Comparison of ENCODE assay signal across 8 mouse cellular contexts in genomic region chr11:98202641-98203350, GRCm38 (mm10). TPM values are rescaled to one million over a fixed set of nuclear protein-coding genes. Genes with fewer than 3 reads are reported as not detected.
A peak's percentile ranks its signal among the peaks of the same experiment; 100 is the strongest.
DNase-seq lines count a peak whose midpoint lies in the region; ATAC-seq lines count a peak whose summit lies in the region.

Gene Cdk12 (plus strand): TSS chr11:98203059.

- WGBS in hindbrain, embryonic 15.5 days = under 1% methylated on average over 61 of the region's 63 CpGs

- no peaks in the 10 kb centered on the region for H3K36me3 ChIP-seq in hindbrain, embryonic 15.5 days

- H3K27ac ChIP-seq in hindbrain, embryonic 15.5 days (replicated peaks) = peak within 1 kb of the TSS; percentile 97

- no peaks in the 10 kb centered on the region for H3K27me3 ChIP-seq in hindbrain, embryonic 15.5 days

- peak within 1 kb of the TSS; percentile 99 for H3K9ac ChIP-seq in hindbrain, embryonic 15.5 days

- peak; percentile 96 for DNase-seq in T-cell, adult 2 months (ENCODE audit: low spot score)
- DNase-seq in cerebellum, postnatal 36 days = peak; percentile 96 to 98
- peak; percentile 90 to 96 for DNase-seq in frontal cortex, postnatal 36 days (ENCODE audit: low spot score in 2 of 2)
- DNase-seq in left cerebral cortex, adult 11 months (ENCODE audit: low spot score) = peak; percentile 92
- DNase-seq in lung, postnatal 4 days = peak; percentile 97 to 98
- DNase-seq in retina, postnatal 7 days (ENCODE audit: low read depth, low spot score) = peak; percentile 98
- peak; percentile 85 for DNase-seq in urinary bladder, adult 2 months (ENCODE audit: low spot score)

- no peaks in the 10 kb centered on the region for H3K9me3 ChIP-seq in hindbrain, embryonic 15.5 days

- H3K4me2 ChIP-seq in hindbrain, embryonic 15.5 days = peak within 1 kb of the TSS; percentile 80

- ATAC-seq in hindbrain, embryonic 15.5 days (ENCODE audit: low FRiP score, low read depth) = peak; percentile 94

- H3K4me1 ChIP-seq in hindbrain, embryonic 15.5 days (replicated peaks) = peaks cover 31% of the 10 kb centered on the region

- peak within 1 kb of the TSS; percentile 91 for H3K4me3 ChIP-seq in hindbrain, embryonic 15.5 days

RNA-seq across cellular contexts. Expression of gene Cdk12, which starts in this region (rescaled TPM):
- 8.4 and 8.9 TPM in 2 replicates for polyA plus RNA-seq in hindbrain, embryonic 15.5 days (2015; fragmentation: Nextera tagmentation; extraction: Ambion mirVana)
- polyA plus RNA-seq in urinary bladder, adult 2 months (2012; rRNA removed) = 20.5 and 21.1 TPM in 2 replicates

Comparison
In these comparisons a context has a peak if more than half of its experiments do, and no peak if none do; other contexts are left out.
1. Peak in every context shown above with its lines: DNase-seq, ATAC-seq, H3K4me3 ChIP-seq and H3K27ac ChIP-seq.